Mouse (Mus musculus): ENCODE data around the gene Gimap7.

Gimap7 gene

GRCm38 (mm10) chr6:48692962-48693361 lies 25.5 kb upstream of the Gimap7 start:
- no peak for DNase-seq (ENCODE audit: low spot score)

- DNase-seq (ENCODE audit: low spot score): no peak
Measured at GRCm38 (mm10) chr6:48696830-48697554, 21.4 kb upstream of the Gimap7 start.

- DNase-seq (ENCODE audit: low spot score): no peak
Measured at GRCm38 (mm10) chr6:48697555-48697930, 20.9 kb upstream of the Gimap7 start.

- DNase-seq (ENCODE audit: low spot score): no peak
Measured at GRCm38 (mm10) chr6:48698066-48698856, 20.2 kb upstream of the Gimap7 start.

- DNase-seq (ENCODE audit: low spot score): no peak
Measured at GRCm38 (mm10) chr6:48698888-48699287, 19.5 kb upstream of the Gimap7 start.

GRCm38 (mm10) chr6:48700251-48701075 lies 18.0 kb upstream of the Gimap7 start:
- no peak for DNase-seq (ENCODE audit: low spot score)

GRCm38 (mm10) chr6:48702146-48702545 lies 16.3 kb upstream of the Gimap7 start:
- DNase-seq (ENCODE audit: low spot score): no peak

GRCm38 (mm10) chr6:48702601-48703000 lies 15.8 kb upstream of the Gimap7 start:
- no peak for DNase-seq (ENCODE audit: low spot score)

- DNase-seq (ENCODE audit: low spot score): no peak
Measured at GRCm38 (mm10) chr6:48704146-48704545, 14.3 kb upstream of the Gimap7 start.

GRCm38 (mm10) chr6:48706130-48706529 lies 12.3 kb upstream of the Gimap7 start:
- no peak for DNase-seq (ENCODE audit: low spot score)

GRCm38 (mm10) chr6:48720326-48720725 lies 1.9 kb downstream of the Gimap7 start:
- DNase-seq (ENCODE audit: low spot score): no peak

- no peak for DNase-seq (ENCODE audit: low spot score)
Measured at GRCm38 (mm10) chr6:48723468-48723867, 5.0 kb downstream of the Gimap7 start.

GRCm38 (mm10) chr6:48725476-48725875 lies 7.1 kb downstream of the Gimap7 start:
- DNase-seq (ENCODE audit: low spot score): no peak

- DNase-seq (ENCODE audit: low spot score): no peak
Measured at GRCm38 (mm10) chr6:48727761-48728160, 9.3 kb downstream of the Gimap7 start.

- no peak for DNase-seq (ENCODE audit: low spot score)
Measured at GRCm38 (mm10) chr6:48732864-48733304, 14.5 kb downstream of the Gimap7 start.

- DNase-seq (ENCODE audit: low spot score): no peak
Measured at GRCm38 (mm10) chr6:48733660-48734059, 15.2 kb downstream of the Gimap7 start.

GRCm38 (mm10) chr6:48737053-48737452 lies 18.6 kb downstream of the Gimap7 start:
- no peak for DNase-seq (ENCODE audit: low spot score)

- DNase-seq (ENCODE audit: low spot score): no peak
Measured at GRCm38 (mm10) chr6:48737688-48738087, 19.3 kb downstream of the Gimap7 start.

- no peak for DNase-seq (ENCODE audit: low spot score)
Measured at GRCm38 (mm10) chr6:48738961-48739779, 20.7 kb downstream of the Gimap7 start, which contains the start of gene Gimap1. Gene Gimap1, plus strand, starts transcription at chr6:48739054.

GRCm38 (mm10) chr6:48739780-48740055 lies 21.3 kb downstream of the Gimap7 start:
- no peak for DNase-seq (ENCODE audit: low spot score)

- no peak for DNase-seq (ENCODE audit: low spot score)
Measured at GRCm38 (mm10) chr6:48740501-48741169, 22.2 kb downstream of the Gimap7 start.

Measured in MN1 (cell line).